Mouse (Mus musculus): ENCODE measurements around the gene Kcnab2.

DNA sequence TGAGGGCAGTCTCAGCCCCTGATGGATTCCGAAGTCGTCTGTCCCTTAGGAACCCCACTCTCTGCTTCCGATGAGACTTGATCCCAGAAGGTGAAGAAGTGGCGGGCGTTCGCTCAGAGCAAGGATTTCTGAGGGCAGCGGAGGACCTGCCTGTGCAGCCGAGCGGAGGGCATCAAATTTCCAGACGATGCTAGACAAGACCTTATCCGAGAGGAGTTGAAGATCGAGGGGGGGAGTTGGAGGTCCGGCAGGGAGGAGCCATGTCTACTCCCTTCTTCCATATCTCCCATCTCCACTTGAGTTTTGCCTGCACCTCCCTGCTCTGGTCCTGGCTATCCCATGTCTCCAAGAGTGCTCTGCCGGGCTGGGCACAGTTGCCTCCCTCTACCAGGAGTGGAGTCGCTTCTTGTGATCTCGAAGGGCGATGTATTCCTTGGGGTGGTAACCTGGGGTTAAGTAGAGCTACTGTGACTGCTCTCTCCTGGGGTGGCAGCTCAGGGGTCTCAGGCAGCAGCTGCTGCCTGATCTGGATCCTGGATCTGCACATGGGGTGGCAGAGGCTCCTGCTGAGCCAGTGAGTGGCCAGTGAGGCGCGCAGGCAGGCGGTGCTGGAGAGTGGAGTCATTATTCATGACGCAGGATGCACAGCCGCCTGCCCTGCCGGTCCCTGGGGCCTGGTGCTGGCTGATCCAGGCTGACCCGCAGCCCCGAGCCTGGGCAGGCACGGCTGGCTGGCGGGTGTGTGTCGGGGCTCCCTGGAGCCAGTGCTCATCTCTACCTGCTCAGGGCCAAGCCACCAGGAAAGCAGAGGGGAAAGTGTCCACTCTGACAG lies 59.2 kb downstream of the Kcnab2 start:
- TF ChIP-seq CTCF (IDR thresholded peaks at IDR 0.05; ENCODE audit: low read depth, low read length) (no peak), POLR2A (IDR thresholded peaks at IDR 0.05; ENCODE audit: extremely low read depth, insufficient read depth, low read length) (no peak)
